Mouse (Mus musculus) NIH3T3 (cell line): ENCODE data around the gene Akap9.
"Not testable (repeated sequence)": the region's sequence is repeated elsewhere in the genome, so short reads cannot be mapped to it uniquely, and the experiment has no call there.

Experiments
- DNase-seq: peaks from one replicate; pipeline ENCODE4 v3.0.0-alpha.2; 2012; ENCODE audit warnings: low read depth

Gene Akap9

GRCm38 (mm10) chr5:3969114-3969513, 41.3 kb downstream of the Akap9 start:
- no peak for DNase-seq

GRCm38 (mm10) chr5:3970936-3971335, 43.1 kb downstream of the Akap9 start:
- no peak for DNase-seq

- no peak for DNase-seq
Observed at GRCm38 (mm10) chr5:3973764-3974163, 45.9 kb downstream of the Akap9 start.

GRCm38 (mm10) chr5:3974896-3975295, 47.0 kb downstream of the Akap9 start:
- no peak for DNase-seq

- no peak for DNase-seq
Observed at GRCm38 (mm10) chr5:3976111-3976510, 48.3 kb downstream of the Akap9 start.

- DNase-seq: no peak
Observed at GRCm38 (mm10) chr5:3977904-3978303, 50.0 kb downstream of the Akap9 start.

- peak; percentile 65 for DNase-seq
Observed at GRCm38 (mm10) chr5:3989608-3990007, 61.8 kb downstream of the Akap9 start.

GRCm38 (mm10) chr5:3990499-3990898, 62.6 kb downstream of the Akap9 start:
- DNase-seq: peak; percentile 20

- DNase-seq: peak; percentile 67
Observed at GRCm38 (mm10) chr5:4004531-4005469, 76.9 kb downstream of the Akap9 start.

- no peak for DNase-seq
Observed at GRCm38 (mm10) chr5:4006606-4007005, 78.8 kb downstream of the Akap9 start.

- DNase-seq: no peak
Observed at GRCm38 (mm10) chr5:4008266-4008665, 80.4 kb downstream of the Akap9 start.

- no peak for DNase-seq
Observed at GRCm38 (mm10) chr5:4009540-4009939, 81.7 kb downstream of the Akap9 start.

- DNase-seq: peak; percentile 56
Observed at GRCm38 (mm10) chr5:4017646-4018045, 89.8 kb downstream of the Akap9 start.

- DNase-seq: no peak
Observed at GRCm38 (mm10) chr5:4019377-4019776, 91.5 kb downstream of the Akap9 start.

- no peak for DNase-seq
Observed at GRCm38 (mm10) chr5:4020018-4020417, 92.2 kb downstream of the Akap9 start.

- no peak for DNase-seq
Observed at GRCm38 (mm10) chr5:4023186-4023585, 95.3 kb downstream of the Akap9 start.

- DNase-seq: peak; percentile 67
Observed at GRCm38 (mm10) chr5:4023742-4024681, 96.2 kb downstream of the Akap9 start.

- DNase-seq: no peak
Observed at GRCm38 (mm10) chr5:4024727-4025126, 96.9 kb downstream of the Akap9 start.

GRCm38 (mm10) chr5:4026336-4026735, 98.5 kb downstream of the Akap9 start:
- DNase-seq: not testable (repeated sequence)

GRCm38 (mm10) chr5:4028486-4029173, 100.8 kb downstream of the Akap9 start:
- peak; percentile 26 for DNase-seq

GRCm38 (mm10) chr5:4031846-4032245, 104.0 kb downstream of the Akap9 start:
- no peak for DNase-seq

- no peak for DNase-seq
Observed at GRCm38 (mm10) chr5:4036686-4037085, 108.8 kb downstream of the Akap9 start.
